Mouse (Mus musculus) CH12.LX (cell line): ENCODE data around the gene Phf20. TPM values are rescaled to one million over a fixed set of nuclear protein-coding genes. Genes with fewer than 3 reads are reported as not detected.

ENCODE experiments used
- DNase-seq: peaks from one replicate; pipeline ENCODE4 v3.0.0-alpha.2; 2013; ENCODE audit errors: extremely low read depth
- H3K27ac ChIP-seq: 2 replicates; pipeline ENCODE4 v1.5.1; 2012; ENCODE audit warnings: low read depth, mild to moderate bottlenecking, control low read depth, moderate library complexity; ENCODE audit not compliant: insufficient read depth
- H3K27me3 ChIP-seq: replicated peaks from 2 replicates; pipeline ENCODE3; 2012; ENCODE audit warnings: inconsistent platforms
- H3K36me3 ChIP-seq, 2 experiments: replicated peaks in 1 of 2; 2 replicates each; pipeline versions ENCODE3 to v1.6.1; 2012; ENCODE audit warnings: inconsistent platforms in 1 of 2, low read length in 1 of 2, mild to moderate bottlenecking in 1 of 2, mixed read lengths in 1 of 2, moderate library complexity in 1 of 2; ENCODE audit not compliant: control insufficient read depth in 1 of 2, insufficient read depth in 1 of 2
- H3K4me1 ChIP-seq, 2 experiments: 2 replicates each; pipeline ENCODE4 v1.6.1; 2012; ENCODE audit warnings: inconsistent platforms in 1 of 2, moderate library complexity in 1 of 2; ENCODE audit not compliant: insufficient read depth in 2 of 2, control insufficient read depth in 1 of 2
- H3K4me2 ChIP-seq: 2 replicates; pipeline ENCODE4 v1.6.1; 2012; ENCODE audit warnings: low read depth, mild to moderate bottlenecking, control low read depth; ENCODE audit not compliant: poor library complexity, insufficient read depth, severe bottlenecking
- H3K4me3 ChIP-seq, 3 experiments: fragments of 150-350 bp in 1 of 3; sonication (generic) in 1 of 3; replicated peaks in 1 of 3; 2 replicates each; pipeline versions ENCODE3 to v1.5.1; 2011 to 2012; ENCODE audit warnings: low read depth in 2 of 3, low read length in 2 of 3, mild to moderate bottlenecking in 2 of 3, moderate library complexity in 2 of 3, control low read depth in 1 of 3, improper control_type of control experiment in 1 of 3, inconsistent platforms in 1 of 3, mixed read lengths in 1 of 3; ENCODE audit not compliant: poor library complexity in 1 of 3
- H3K79me2 ChIP-seq: replicated peaks from 2 replicates; pipeline ENCODE4 v1.6.1; 2012; ENCODE audit warnings: mild to moderate bottlenecking, moderate library complexity; ENCODE audit not compliant: control insufficient read depth, poor library complexity, insufficient read depth, severe bottlenecking; ENCODE audit errors: extremely low read depth
- H3K9ac ChIP-seq: 2 replicates; pipeline ENCODE4 v1.6.1; 2012; ENCODE audit warnings: low read depth, mild to moderate bottlenecking, control low read depth, moderate library complexity; ENCODE audit not compliant: insufficient read depth
- H3K9me3 ChIP-seq: replicated peaks from 2 replicates; pipeline ENCODE3; 2012; ENCODE audit warnings: low read length, inconsistent platforms, mixed read lengths
- CHD1 ChIP-seq: IDR thresholded peaks from 2 replicates; pipeline ENCODE4 v1.6.1; 2012; ENCODE audit warnings: low read depth, low read length, improper control_type of control experiment, inconsistent platforms
- CTCF ChIP-seq, 2 experiments: IDR thresholded peaks in 1 of 2; conservative IDR thresholded peaks in 1 of 2; 2 replicates each; pipeline ENCODE4 v1.5.1; 2011 to 2012; ENCODE audit warnings: low read depth in 2 of 2, low read length in 2 of 2, improper control_type of control experiment in 1 of 2, inconsistent platforms in 1 of 2, mild to moderate bottlenecking in 1 of 2, moderate library complexity in 1 of 2
- E2F4 ChIP-seq: IDR thresholded peaks from 2 replicates; pipeline ENCODE4 v1.6.1; 2011; ENCODE audit warnings: low read depth, low read length, improper control_type of control experiment; ENCODE audit not compliant: insufficient replicate concordance
- ELF1 ChIP-seq: IDR thresholded peaks from 2 replicates; pipeline ENCODE4 v1.6.1; 2014; ENCODE audit warnings: low read depth, mild to moderate bottlenecking, inconsistent platforms, low read length, improper control_type of control experiment
- EP300 ChIP-seq: IDR thresholded peaks from 2 replicates; pipeline ENCODE4 v1.6.1; 2011; ENCODE audit warnings: low read length, improper control_type of control experiment
- ETS1 ChIP-seq: conservative IDR thresholded peaks from 2 replicates; pipeline ENCODE4 v1.6.1; 2012; ENCODE audit warnings: low read depth, mild to moderate bottlenecking, inconsistent platforms, low read length, improper control_type of control experiment, moderate library complexity
- HCFC1 ChIP-seq: IDR thresholded peaks from 2 replicates; pipeline ENCODE4 v1.6.1; 2012; ENCODE audit warnings: low read depth, mild to moderate bottlenecking, inconsistent platforms, low read length, improper control_type of control experiment
- JUN ChIP-seq: IDR thresholded peaks from 2 replicates; pipeline ENCODE4 v1.6.1; 2011; ENCODE audit warnings: low read depth, mild to moderate bottlenecking, low read length, improper control_type of control experiment, moderate library complexity; ENCODE audit not compliant: insufficient read depth
- MAX ChIP-seq: IDR thresholded peaks from 2 replicates; pipeline ENCODE4 v1.6.1; 2011; ENCODE audit warnings: low read length, improper control_type of control experiment
- MAZ ChIP-seq: IDR thresholded peaks from 2 replicates; pipeline ENCODE4 v1.6.1; 2012; ENCODE audit warnings: low read depth, mild to moderate bottlenecking, inconsistent platforms, low read length, improper control_type of control experiment, moderate library complexity
- MEF2A ChIP-seq: IDR thresholded peaks from 2 replicates; pipeline ENCODE4 v1.6.1; 2014; ENCODE audit warnings: low read depth, mild to moderate bottlenecking, inconsistent platforms, low read length, improper control_type of control experiment, borderline replicate concordance
- PAX5 ChIP-seq: IDR thresholded peaks from 2 replicates; pipeline ENCODE4 v1.6.1; 2012; ENCODE audit warnings: low read length, inconsistent platforms, mixed read lengths
- POLR2AphosphoS2 ChIP-seq: IDR thresholded peaks from 2 replicates; pipeline ENCODE4 v1.6.1; 2011; ENCODE audit warnings: low read depth, low read length, improper control_type of control experiment
- RAD21 ChIP-seq: IDR thresholded peaks from 2 replicates; pipeline ENCODE4 v1.6.1; 2011; ENCODE audit warnings: low read depth, mild to moderate bottlenecking, low read length, improper control_type of control experiment, moderate library complexity
- SIN3A ChIP-seq: IDR thresholded peaks from 2 replicates; pipeline ENCODE4 v1.6.1; 2012; ENCODE audit warnings: low read length, improper control_type of control experiment, inconsistent platforms
- SMC3 ChIP-seq: IDR thresholded peaks from 2 replicates; pipeline ENCODE4 v1.6.1; 2011; ENCODE audit warnings: low read depth, low read length, improper control_type of control experiment
- TBP ChIP-seq: conservative IDR thresholded peaks from 2 replicates; pipeline ENCODE4 v1.6.1; 2011; ENCODE audit warnings: low read depth, low read length, improper control_type of control experiment
- TCF12 ChIP-seq: IDR thresholded peaks from 2 replicates; pipeline ENCODE4 v1.6.1; 2014; ENCODE audit warnings: low read depth, mild to moderate bottlenecking, inconsistent platforms, low read length, improper control_type of control experiment
- USF1 ChIP-seq: IDR thresholded peaks from 2 replicates; pipeline ENCODE4 v1.6.1; 2014; ENCODE audit warnings: low read depth, mild to moderate bottlenecking, inconsistent platforms, low read length, improper control_type of control experiment
- USF2 ChIP-seq: conservative IDR thresholded peaks from 2 replicates; pipeline ENCODE4 v1.6.1; 2011; ENCODE audit warnings: low read depth, low read length, improper control_type of control experiment
- ZC3H11A ChIP-seq: IDR thresholded peaks from 2 replicates; pipeline ENCODE4 v1.6.1; 2012; ENCODE audit warnings: low read depth, mild to moderate bottlenecking, inconsistent platforms, low read length, improper control_type of control experiment
- ZKSCAN1 ChIP-seq: IDR thresholded peaks from 2 replicates; pipeline ENCODE4 v1.6.1; 2012; ENCODE audit warnings: low read depth, inconsistent platforms, low read length, improper control_type of control experiment, borderline replicate concordance
- dilution Hi-C: fragments of 300-500 bp; cut with MboI; formaldehyde crosslinking; loops from 2 replicates; pipeline ENCODE4 v1.14.3; 2020; ENCODE audit warnings: low sequenced_read_pairs; ENCODE audit not compliant: extremely low pct_unique_long_range_greater_than_20kb, extremely low pct_ligation_motif_present
- in situ Hi-C: fragments of 300-500 bp; cut with MboI; formaldehyde crosslinking; loops from 3 replicates; pipeline ENCODE4 v1.14.3; 2019; ENCODE audit warnings: low sequenced_read_pairs, low pct_ligation_motif_present, low pct_unique_long_range_greater_than_20kb, mixed read lengths
- polyA plus RNA-seq: library from polyadenylated mRNA; unstranded; fragments of >175 nt; gene quantifications from 2 replicates; pipeline ENCODE4 v1.2.1, GENCODE M21; 2012; ENCODE audit warnings: low read depth; ENCODE audit not compliant: insufficient read length
- total RNA-seq, 2 experiments: library from RNA; depleted of rRNA; stranded (reverse); fragments of 300-350 nt in 1 of 2; fragments of >200 nt in 1 of 2; gene quantifications; 2 replicates each; pipeline ENCODE4 v1.2.3; 2012 to 2014

The Phf20 gene
- total and polyA plus RNA-seq, 3 experiments = 11.7 to 17.6 (median 13.3) TPM

GRCm38 (mm10) chr2:156243011-156243410, 46.7 kb downstream of the Phf20 start:
- no peak overlapping the region for H3K4me3 ChIP-seq
- no peak overlapping the region; the same call in 1 of the 2 replicates for H3K27ac ChIP-seq
- TF ChIP-seq USF1 = no peak
- no peak for TF ChIP-seq MAZ
- no peak for TF ChIP-seq ZC3H11A
- no peak for TF ChIP-seq SIN3A
- no peak for TF ChIP-seq ELF1
- TF ChIP-seq E2F4 = no peak
- TF ChIP-seq SMC3 = no peak
- TF ChIP-seq EP300 = no peak
- TF ChIP-seq CTCF (conservative IDR thresholded peaks at IDR 0.05 in 1 of 2, IDR thresholded peaks at IDR 0.05 in 1 of 2; ENCODE audit: low read depth in 2 of 2, low read length in 2 of 2) = no peak
- no peak for TF ChIP-seq HCFC1
- TF ChIP-seq POLR2AphosphoS2 = no peak
- TF ChIP-seq JUN = no peak
- no peak for TF ChIP-seq MEF2A
- no peak for TF ChIP-seq CHD1
- no peak for TF ChIP-seq USF2
- TF ChIP-seq TCF12 = no peak
- TF ChIP-seq MAX = no peak
- TF ChIP-seq TBP = no peak
- no peak for TF ChIP-seq RAD21
- dilution Hi-C loops = no loop called here
- peaks cover 19 to 68% of the 10 kb centered on the region in 2 experiments for H3K36me3 ChIP-seq
- peaks cover 2 to 7% of the 10 kb centered on the region in 2 experiments; a peak in 2 of 4 replicates for H3K4me1 ChIP-seq
- H3K27me3 ChIP-seq = no peaks in the 10 kb centered on the region
- no peak overlapping the region for H3K9ac ChIP-seq
- H3K4me2 ChIP-seq = no peak overlapping the region
- peaks cover 4% of the 10 kb centered on the region; the same call in 1 of the 2 replicates for H3K79me2 ChIP-seq
- DNase-seq = no peak
- in situ Hi-C loops = no loop called here
- H3K9me3 ChIP-seq = no peaks in the 10 kb centered on the region

GRCm38 (mm10) chr2:156247599-156247998, 51.3 kb downstream of the Phf20 start:
- Histone ChIP-seq H3K79me2 (peaks cover 4% of the 10 kb centered on the region; the same call in 1 of the 2 replicates), H3K4me2 (no peak overlapping the region), H3K4me1 (no peaks in the 10 kb centered on the region; a peak in 1 of 4 replicates), H3K27me3 (no peaks in the 10 kb centered on the region), H3K36me3 (peaks cover 23 to 75% of the 10 kb centered on the region in 2 experiments), H3K27ac (no peak overlapping the region), H3K9ac (no peak overlapping the region), H3K4me3 (no peak overlapping the region), H3K9me3 (no peaks in the 10 kb centered on the region)
- TF ChIP-seq PAX5 (no peak), ETS1 (no peak), CTCF (conservative IDR thresholded peaks at IDR 0.05 in 1 of 2, IDR thresholded peaks at IDR 0.05 in 1 of 2; ENCODE audit: low read depth in 2 of 2, low read length in 2 of 2) (no peak), ZKSCAN1 (no peak), TCF12 (no peak)
- dilution Hi-C loops = no loop called here
- DNase-seq = no peak
- in situ Hi-C loops = no loop called here
